Mouse (Mus musculus) spleen, postnatal 4 days (tissue): ENCODE data around the gene Celf2.

ENCODE experiments used
- DNase-seq, 2 experiments: peaks; one replicate each; pipeline ENCODE4 v3.0.0; 2022; ENCODE audit warnings: low spot score in 2 of 2

Gene Celf2

DNA sequence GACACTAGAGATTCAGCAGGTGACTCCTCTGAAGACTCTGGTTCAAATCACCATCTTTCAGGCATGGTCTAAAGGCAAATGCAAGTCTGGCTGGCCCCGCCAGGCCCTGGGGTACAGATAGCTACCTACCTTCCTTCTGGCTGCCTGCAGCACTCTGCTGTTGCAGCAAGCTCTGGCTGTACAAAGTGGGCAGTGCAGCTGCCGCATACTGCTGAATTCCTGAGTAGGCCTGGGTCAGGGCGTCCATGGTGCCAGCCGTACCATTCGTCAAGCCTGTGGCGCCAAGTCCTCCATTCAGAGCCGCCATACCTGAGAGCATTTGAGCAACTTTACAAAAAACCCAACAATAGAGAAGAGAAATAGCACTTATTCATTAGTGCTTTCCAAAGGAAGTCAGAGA is 955.7 kb downstream of the Celf2 start:
- no peak for DNase-seq

DNA sequence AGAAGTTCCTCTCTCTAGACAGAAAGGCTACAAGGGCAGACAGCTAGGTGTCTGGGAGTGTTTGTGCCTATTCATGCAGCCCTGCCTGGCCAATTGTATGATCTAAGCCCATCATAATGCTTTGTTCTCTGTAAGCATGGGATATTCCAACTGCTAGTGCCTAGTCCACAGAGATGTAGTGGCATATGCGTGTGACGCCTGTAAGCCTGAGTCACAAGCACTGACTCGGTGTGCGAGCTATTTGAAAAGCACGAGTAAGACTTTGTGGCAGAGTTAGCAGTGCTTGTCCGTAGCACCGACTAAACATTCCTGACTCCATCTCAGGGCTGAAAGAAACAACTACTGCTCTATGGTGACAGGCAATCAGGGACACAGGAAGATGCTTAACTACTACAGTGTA is 960.1 kb downstream of the Celf2 start:
- DNase-seq, result no peak

DNA sequence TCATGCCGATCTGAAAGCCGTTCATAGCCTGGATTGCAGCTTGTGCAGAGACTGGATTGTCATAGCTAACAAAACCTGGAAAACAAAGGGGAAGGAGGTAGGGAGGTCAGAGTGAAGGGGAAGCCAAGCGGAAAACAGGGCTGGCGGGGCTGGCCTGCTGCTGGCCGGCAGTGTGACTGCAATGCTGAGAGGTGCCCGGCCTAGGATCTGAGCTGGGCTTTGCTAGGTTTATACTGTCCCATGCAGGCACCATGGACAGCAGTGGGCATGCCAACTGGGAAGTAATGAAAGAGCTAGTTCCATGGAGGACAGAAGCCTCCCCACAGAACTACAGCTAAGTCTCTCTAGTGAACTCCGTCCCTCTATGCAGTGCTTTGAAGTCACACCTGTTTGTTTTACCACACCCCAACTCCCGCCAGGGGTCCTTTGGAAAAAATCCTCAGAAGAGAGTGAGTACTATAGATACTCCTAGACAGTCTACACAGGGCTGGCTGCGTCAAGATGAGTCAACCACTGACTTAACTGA is 962.2 kb downstream of the Celf2 start:
- DNase-seq, result no peak

DNA sequence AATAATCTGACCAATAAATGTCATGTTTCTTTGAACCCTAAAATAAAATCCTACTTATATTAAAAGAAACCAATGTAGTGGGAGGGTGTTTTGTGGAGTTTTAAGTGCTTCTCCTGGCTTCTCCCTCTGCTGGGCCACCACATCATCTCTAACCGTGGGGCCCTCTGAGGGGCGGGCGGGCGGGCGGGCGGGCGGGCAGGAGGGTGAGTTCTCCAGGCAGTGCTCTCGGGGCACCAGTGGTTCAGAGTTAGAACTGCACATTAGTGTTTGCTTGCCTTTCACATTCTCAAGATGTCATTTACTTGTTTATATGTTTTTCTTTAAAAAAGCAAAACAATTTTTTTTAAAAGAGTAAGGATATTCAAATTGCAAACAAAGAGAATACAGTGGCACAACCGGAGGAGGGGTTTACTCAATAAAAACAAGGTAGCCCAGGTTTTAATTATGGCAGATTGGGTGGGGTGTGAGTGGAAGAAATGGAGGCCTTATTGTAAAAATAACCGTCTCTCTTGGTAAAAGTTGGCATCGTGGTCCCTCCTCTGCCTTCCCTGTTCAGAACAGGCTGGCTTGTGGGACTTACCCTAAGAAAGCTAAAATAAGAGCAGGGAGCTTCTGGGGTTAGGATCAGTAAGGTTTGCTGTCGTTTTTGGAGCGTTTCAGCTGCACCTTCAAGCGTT is 962.8 kb downstream of the Celf2 start:
- no peak for DNase-seq

DNA sequence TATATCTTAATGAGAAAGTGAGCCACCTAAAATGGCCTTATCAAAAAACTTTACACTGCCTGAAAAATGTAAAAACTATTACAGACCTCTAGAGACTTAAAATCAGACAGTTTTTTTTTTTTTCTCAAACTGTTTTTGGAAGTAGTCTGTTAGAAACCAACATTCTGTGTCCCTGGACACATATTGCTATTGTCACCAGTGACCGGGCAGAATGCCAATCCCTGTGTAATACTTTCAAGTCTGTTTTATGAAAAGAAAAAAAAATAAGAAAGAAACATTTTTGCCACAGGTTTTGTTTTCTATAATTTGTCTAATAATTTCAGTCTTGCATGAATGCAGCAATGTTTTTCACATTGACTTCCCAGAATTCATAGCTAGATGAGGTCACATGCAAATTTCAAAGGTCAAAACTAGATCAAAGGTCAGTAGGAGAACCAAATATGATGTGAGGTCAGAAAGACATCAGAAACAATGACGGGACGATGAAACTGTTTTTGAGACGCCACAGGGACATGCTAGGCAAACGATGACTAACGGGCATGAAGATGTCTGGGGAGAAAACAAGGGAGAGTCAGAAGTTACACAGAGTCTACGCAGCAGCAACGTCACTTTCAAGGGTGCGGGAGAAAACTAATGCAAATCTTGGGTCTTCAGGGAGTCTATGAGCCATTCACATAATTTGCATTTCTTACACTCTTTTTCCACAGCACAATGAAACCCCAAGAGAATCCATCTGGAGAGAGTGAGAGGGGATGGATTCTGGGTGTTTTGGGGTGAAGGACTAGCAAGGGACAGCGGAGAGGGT is 964.0 kb downstream of the Celf2 start:
- DNase-seq, result no peak

DNA sequence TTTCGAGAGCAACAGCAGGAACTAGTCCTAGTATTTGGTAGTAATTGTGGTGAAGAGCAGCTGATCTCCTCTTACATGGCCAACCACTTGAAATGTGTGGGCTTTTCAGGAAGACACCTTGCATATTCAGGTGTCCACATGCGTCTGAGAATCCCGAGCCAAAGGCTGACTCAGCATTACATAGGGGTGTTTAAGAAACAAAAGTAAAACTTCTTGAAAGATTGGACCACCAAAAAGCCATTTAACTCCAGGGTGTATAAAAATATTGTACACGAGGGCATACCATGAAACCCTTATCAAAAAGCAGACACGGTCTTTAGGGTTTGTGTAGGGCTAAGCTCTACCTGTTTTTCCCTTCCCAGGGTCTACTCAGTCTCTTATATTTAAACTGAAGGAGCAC is 965.7 kb downstream of the Celf2 start:
- no peak for DNase-seq

DNA sequence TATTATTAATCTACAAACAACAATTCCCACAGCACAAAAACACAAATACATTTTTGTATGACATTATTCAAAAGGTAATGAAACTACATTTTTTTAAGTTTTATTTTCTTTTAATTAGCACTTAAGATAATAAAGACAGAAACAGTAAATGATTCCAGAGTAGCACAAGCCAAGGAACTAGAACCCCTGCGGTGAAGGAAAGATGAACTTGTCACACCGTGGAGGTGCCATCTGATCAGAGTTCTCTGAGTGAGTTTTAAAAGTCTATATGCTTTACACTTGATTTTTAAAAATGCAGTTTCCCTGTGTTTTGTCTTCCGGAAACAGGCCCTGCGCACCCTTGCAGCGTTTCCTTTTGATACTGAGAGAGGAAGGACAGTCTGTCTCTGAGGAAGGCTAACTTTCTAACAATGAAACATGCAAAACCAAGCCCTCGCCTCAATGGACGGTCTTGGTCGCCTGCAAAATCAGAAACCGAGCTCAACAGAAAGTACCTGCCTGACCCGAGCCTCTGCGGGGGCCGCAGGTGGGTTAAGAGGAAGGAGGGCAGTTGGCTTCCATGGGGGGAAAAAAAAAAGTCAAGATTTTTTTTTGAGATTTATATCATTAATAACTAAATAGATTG is 966.7 kb downstream of the Celf2 start:
- DNase-seq, result no peak

DNA sequence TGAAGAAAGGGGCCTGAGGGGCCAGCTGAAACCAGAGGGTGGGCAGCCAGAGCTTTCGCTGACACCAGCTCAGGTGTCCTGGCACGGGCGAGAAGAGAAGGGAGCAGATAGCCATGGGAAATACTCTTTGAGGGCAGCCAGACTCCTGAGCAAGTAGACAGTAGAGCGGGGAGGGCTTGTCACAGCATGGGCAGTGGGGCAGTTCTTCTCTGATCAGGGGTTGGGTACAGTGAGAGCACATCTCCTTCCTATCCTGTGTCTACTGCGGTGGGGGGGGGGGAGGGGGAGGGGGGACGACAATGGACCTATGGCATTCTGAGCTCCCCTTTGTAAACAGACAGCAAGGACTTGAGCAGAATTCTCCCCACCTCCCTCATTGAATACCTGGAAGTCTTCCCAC is 968.5 kb downstream of the Celf2 start:
- DNase-seq, result no peak

DNA sequence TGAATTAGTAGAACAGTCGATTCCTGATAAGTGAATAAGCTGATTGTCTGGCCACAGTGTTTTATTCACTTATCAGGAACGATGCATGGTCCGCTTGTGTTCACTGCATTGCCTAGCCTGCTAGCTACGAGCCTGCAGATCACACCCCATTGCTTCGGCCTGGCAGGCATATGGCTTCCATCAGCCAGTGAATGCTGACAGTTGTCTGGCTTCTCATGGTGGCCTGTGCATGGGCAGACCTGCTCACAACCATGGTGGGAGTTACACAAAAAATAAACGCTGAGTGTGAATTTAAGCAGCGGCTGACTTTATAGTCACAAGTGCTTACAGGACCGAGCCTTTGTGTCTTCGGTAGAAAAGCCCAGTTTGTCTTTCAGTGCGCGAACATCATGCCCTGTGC is 969.3 kb downstream of the Celf2 start:
- DNase-seq, result peak in 1 of 2 experiments; percentile 50

DNA sequence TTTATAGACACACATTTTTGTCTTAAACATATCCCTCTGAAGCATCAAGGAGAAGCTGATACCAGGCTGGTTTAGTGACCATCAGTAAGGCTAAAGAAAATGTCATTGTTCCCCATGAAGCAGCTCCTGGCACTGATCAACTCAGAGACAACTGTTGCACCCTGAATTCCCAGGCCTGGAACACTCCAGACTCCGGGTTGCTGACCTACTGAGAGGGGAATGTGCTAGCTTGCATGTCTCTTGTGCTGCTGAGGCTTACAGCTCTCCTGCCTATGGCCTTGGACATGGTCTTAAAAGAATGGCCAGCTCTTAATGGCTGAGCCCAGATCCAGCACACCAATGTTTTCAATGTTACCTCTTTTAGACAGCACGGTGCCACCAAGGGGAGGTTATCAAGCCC is 970.9 kb downstream of the Celf2 start:
- no peak for DNase-seq

DNA sequence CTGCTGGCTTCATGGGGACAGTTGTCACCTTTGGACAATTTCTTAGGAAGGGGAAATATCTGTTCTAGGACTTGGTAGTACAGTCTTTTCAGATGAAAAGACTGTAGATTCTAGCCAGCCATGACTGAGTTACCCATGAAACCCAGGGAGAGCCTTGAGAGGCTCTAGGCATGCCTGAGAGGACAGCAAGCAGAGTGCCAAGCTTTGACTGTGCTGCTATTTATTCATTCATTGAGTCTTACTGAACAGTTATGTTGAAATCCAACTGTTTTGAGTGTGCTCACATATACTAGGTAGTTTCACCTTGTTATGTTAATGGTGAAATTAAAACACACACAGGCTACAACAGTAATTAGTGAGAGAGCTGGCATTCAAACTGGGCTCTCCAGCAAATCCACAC is 971.3 kb downstream of the Celf2 start:
- no peak for DNase-seq

DNA sequence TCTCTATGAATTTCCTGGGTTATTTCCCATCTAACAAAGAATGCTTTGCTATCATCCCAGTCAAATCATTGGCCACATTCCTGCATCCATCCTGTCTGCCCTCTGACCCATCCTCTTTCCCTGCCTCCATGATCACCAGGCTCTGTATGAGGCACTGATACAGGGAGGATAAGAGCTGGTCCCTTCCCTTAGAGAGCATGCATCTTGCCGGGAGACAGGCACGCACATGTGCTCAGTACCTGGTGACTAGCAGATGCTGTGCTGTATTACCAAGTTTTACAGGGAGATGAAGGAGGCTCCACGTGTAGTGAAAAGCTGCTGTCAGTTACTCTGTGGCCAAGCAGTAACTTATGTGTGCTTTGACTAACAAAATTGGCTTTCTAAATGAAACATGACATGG is 972.0 kb downstream of the Celf2 start:
- DNase-seq, result no peak

DNA sequence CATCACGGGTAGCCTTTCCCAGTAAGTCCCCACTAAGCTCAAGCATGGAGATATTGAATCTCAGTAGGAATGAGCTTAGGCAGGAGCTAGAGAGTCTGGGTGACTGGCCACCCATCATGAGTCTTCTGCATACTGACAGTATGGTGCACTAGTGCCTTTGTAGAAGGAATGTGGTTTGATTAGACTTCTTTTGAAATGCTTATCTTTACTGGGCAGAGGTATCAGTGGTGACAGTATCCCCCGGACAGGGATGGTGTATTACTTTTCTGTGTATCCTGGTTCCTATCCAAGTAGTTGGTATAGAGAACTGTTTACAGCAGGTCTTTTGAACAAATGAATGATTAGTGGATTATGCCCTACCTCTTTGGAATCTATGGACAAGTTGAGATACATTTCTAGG is 973.0 kb downstream of the Celf2 start:
- peak in 1 of 2 experiments; percentile 9 for DNase-seq

DNA sequence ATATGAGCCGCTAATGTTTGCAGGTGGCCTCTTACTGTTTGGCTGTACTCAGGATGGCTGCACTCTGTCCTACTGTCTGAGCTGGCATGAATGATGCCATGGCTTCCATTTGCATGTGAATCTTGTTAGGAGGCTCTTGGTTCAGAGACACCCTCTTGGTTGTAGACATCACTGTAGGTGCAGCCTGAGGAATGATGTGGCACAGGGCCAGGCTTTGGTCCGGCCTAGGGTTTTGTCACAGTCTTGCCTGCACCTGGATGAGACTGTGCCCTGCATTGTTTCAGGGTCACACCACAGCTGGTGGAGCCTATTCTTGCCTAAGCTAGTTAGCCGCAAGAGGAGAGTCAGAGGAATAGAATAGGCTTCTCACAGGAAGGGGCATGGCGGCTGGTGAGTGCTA is 977.0 kb downstream of the Celf2 start:
- peak in 1 of 2 experiments; percentile 39 for DNase-seq

DNA sequence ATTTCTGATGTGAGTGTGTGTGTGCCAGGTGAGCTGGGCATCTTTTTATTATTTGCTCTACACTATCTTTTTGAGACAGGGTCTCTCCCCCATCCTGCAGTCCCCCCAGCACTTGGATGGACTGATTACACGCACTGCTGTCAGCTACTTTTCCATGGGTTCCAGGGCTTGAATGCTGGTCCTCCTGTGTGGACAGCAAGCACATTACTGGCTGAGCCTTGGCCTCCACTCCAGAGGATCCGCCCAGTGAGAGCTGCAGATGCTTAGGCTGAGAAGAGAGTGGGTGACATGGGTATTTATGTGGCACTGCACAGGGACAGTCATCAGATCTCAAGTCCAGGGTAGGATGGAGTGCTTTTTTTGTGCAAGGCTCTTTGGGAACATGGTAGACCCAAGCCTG is 981.3 kb downstream of the Celf2 start:
- DNase-seq, result no peak

DNA sequence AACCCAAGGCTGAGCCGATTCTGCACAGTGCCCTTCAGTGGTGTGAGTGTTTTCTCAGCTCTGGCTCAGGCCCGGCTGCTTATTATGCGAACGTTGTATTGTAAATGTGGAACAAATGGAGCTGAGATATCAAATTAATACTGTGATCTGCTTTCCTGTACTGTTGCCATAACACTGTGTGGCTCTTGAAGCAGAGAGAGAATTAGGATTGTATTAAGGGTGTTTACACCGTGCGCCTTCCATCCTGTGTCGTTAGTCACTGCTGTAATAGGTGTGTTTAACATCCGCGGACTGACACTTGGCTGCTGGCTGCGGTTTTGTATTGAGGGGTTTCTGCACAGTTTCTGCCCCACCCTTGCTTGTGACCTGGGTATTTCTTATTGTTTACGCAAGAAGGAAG is 982.5 kb downstream of the Celf2 start:
- DNase-seq, result no peak

DNA sequence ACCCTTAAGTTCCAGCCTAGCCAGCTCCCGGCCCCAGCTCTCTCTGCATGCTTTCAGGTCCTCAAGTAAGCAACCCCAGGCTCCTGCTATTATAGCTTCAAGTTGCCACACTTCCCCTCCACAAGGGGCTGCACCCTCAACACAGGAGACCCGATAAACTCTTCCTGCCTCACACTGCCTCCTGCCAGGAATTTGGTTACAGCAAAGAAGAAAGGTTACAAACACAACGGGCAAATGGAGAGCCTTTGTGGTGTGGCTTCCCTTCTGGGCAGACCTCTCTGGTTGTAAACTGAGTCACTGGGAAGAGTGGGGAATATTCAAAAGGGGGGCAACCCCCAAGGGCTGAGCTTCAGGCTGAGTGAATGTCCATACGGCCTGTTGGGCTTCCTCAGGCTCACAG is 983.1 kb downstream of the Celf2 start:
- DNase-seq, result peak in 1 of 2 experiments; percentile 49

DNA sequence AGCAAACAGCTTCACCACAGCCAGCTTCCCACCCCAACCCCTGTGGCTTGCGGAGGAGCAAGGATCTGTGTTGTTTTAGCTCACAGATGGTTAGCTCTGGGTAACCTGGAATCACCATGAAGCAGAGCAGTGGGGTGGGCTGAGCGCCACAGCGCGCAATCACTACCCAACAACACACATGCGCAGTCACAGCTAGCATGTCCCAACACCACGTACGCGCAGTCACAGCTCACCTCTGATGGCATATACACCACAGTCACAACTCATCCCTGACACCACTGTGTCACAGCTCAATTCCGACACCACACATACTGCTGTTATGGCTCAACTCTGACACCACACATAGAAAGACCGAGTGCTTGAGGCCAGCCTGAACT is 985.5 kb downstream of the Celf2 start:
- DNase-seq, result no peak

DNA sequence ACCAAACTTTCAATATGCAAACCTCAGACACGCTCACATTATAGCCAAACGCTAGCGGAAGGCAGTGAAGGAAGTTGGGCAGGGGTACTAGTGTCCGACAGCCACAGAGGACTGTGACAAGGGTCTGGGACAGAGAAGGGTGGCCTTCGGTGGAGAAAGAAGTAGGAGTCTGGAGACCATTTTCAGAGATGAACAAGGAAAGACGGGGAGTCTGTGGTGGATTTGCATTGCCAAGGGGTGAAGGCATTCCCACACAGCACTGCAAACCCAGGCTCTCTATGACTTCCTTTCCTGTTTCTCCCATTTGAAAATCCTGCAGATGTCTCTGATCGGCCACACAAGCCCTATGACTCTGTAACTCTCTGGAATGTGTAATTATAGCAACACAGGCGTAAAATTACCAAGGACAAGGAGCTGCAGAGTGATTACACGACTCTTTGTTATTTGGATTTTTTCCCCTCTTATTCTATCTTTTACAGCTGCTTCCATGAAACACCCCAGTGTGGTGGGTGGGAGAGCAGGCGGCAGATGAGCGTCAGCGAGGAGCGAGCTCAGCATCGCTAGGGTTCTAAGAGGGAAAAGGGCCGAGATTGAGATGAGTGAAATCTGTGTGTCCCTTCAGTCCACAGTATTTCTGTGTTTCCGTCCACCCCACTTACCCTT is 986.0 kb downstream of the Celf2 start:
- no peak for DNase-seq

DNA sequence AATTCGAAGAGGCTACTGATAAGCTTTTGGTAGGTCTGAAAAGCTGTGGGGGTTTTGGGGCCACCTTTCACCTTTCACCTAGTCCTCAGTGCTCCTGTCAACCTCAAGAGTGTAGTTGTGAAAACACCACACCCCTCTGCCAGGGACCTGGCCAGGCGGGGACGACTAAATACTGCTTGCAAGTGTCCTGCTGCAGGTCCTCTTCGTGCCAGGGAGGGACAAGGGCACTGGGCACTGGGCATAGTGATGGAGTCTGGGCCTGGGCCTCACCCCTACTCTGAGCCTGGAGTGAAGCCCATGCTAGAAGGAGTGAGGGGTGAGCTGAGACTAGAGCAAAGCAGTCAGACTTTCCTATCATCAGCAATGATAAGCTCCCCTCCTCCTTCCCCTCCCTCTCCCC is 987.0 kb downstream of the Celf2 start:
- DNase-seq, result no peak

DNA sequence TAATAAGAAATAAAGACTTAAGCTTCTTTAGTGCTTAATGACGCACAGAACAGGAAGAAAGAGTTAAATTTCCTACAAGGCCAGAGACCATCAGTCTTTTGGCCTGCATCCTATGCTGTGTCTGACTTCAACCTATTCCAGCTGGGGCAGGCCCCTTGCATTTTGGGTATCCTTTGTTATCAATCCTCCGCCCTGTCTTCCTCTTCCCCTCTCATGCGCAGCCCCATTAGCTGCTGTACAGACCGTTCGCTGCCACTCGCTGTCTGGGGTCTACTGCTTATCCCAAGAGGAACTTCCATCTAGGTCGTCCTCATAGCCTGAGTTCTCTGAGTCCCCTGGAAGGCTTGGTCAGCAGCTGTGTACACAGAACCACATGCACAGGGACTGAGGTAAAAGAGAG is 996.2 kb downstream of the Celf2 start:
- DNase-seq, result no peak

DNA sequence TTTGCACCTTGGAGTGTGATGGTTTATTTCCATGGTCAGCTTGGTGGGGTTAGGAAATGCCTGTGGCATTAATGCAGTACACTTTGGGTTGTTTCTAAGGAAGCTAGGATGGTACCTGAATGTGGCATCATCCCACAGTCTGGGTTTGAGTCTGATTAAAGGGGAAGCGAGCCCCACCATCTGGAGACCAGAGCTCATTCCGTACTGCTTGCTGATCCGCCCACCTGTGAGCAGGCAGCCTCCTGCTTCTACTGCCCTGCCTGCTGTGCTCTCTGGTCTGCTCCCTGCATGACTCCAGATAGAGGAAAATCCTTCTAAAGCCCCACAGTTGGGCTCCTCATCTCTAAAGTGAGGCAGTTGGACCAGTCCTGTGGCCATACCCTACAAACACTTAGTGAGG is 1002.3 kb downstream of the Celf2 start:
- DNase-seq, result no peak
